Mouse (Mus musculus) CH12.LX (cell line): Measurements from ENCODE around the gene Dapk1. TPM values are rescaled to one million over a fixed set of nuclear protein-coding genes. Genes with fewer than 3 reads are reported as not detected.

ENCODE experiments used
- DNase-seq: peaks from one replicate; pipeline ENCODE4 v3.0.0-alpha.2; 2013; ENCODE audit errors: extremely low read depth
- H3K27ac ChIP-seq: 2 replicates; pipeline ENCODE4 v1.5.1; 2012; ENCODE audit warnings: low read depth, mild to moderate bottlenecking, control low read depth, moderate library complexity; ENCODE audit not compliant: insufficient read depth
- H3K27me3 ChIP-seq: replicated peaks from 2 replicates; pipeline ENCODE3; 2012; ENCODE audit warnings: inconsistent platforms
- H3K36me3 ChIP-seq, 2 experiments: replicated peaks in 1 of 2; 2 replicates each; pipeline versions ENCODE3 to v1.6.1; 2012; ENCODE audit warnings: inconsistent platforms in 1 of 2, low read length in 1 of 2, mild to moderate bottlenecking in 1 of 2, mixed read lengths in 1 of 2, moderate library complexity in 1 of 2; ENCODE audit not compliant: control insufficient read depth in 1 of 2, insufficient read depth in 1 of 2
- H3K4me1 ChIP-seq, 2 experiments: 2 replicates each; pipeline ENCODE4 v1.6.1; 2012; ENCODE audit warnings: inconsistent platforms in 1 of 2, moderate library complexity in 1 of 2; ENCODE audit not compliant: insufficient read depth in 2 of 2, control insufficient read depth in 1 of 2
- H3K4me2 ChIP-seq: 2 replicates; pipeline ENCODE4 v1.6.1; 2012; ENCODE audit warnings: low read depth, mild to moderate bottlenecking, control low read depth; ENCODE audit not compliant: poor library complexity, insufficient read depth, severe bottlenecking
- H3K4me3 ChIP-seq, 3 experiments: fragments of 150-350 bp in 1 of 3; sonication (generic) in 1 of 3; replicated peaks in 1 of 3; 2 replicates each; pipeline versions ENCODE3 to v1.5.1; 2011 to 2012; ENCODE audit warnings: low read depth in 2 of 3, low read length in 2 of 3, mild to moderate bottlenecking in 2 of 3, moderate library complexity in 2 of 3, control low read depth in 1 of 3, improper control_type of control experiment in 1 of 3, inconsistent platforms in 1 of 3, mixed read lengths in 1 of 3; ENCODE audit not compliant: poor library complexity in 1 of 3
- H3K79me2 ChIP-seq: replicated peaks from 2 replicates; pipeline ENCODE4 v1.6.1; 2012; ENCODE audit warnings: mild to moderate bottlenecking, moderate library complexity; ENCODE audit not compliant: control insufficient read depth, poor library complexity, insufficient read depth, severe bottlenecking; ENCODE audit errors: extremely low read depth
- H3K9ac ChIP-seq: 2 replicates; pipeline ENCODE4 v1.6.1; 2012; ENCODE audit warnings: low read depth, mild to moderate bottlenecking, control low read depth, moderate library complexity; ENCODE audit not compliant: insufficient read depth
- H3K9me3 ChIP-seq: replicated peaks from 2 replicates; pipeline ENCODE3; 2012; ENCODE audit warnings: low read length, inconsistent platforms, mixed read lengths
- BHLHE40 ChIP-seq: IDR thresholded peaks from 2 replicates; pipeline ENCODE4 v1.6.1; 2011; ENCODE audit warnings: mild to moderate bottlenecking, low read depth, low read length, improper control_type of control experiment
- CHD1 ChIP-seq: IDR thresholded peaks from 2 replicates; pipeline ENCODE4 v1.6.1; 2012; ENCODE audit warnings: low read depth, low read length, improper control_type of control experiment, inconsistent platforms
- CHD2 ChIP-seq: IDR thresholded peaks from 2 replicates; pipeline ENCODE4 v1.6.1; 2011; ENCODE audit warnings: low read length, improper control_type of control experiment
- CTCF ChIP-seq, 2 experiments: IDR thresholded peaks in 1 of 2; conservative IDR thresholded peaks in 1 of 2; 2 replicates each; pipeline ENCODE4 v1.5.1; 2011 to 2012; ENCODE audit warnings: low read depth in 2 of 2, low read length in 2 of 2, improper control_type of control experiment in 1 of 2, inconsistent platforms in 1 of 2, mild to moderate bottlenecking in 1 of 2, moderate library complexity in 1 of 2
- E2F4 ChIP-seq: IDR thresholded peaks from 2 replicates; pipeline ENCODE4 v1.6.1; 2011; ENCODE audit warnings: low read depth, low read length, improper control_type of control experiment; ENCODE audit not compliant: insufficient replicate concordance
- EP300 ChIP-seq: IDR thresholded peaks from 2 replicates; pipeline ENCODE4 v1.6.1; 2011; ENCODE audit warnings: low read length, improper control_type of control experiment
- HCFC1 ChIP-seq: IDR thresholded peaks from 2 replicates; pipeline ENCODE4 v1.6.1; 2012; ENCODE audit warnings: low read depth, mild to moderate bottlenecking, inconsistent platforms, low read length, improper control_type of control experiment
- IRF4 ChIP-seq: IDR thresholded peaks from 2 replicates; pipeline ENCODE4 v1.6.1; 2014; ENCODE audit warnings: low read depth, mild to moderate bottlenecking, inconsistent platforms, low read length, improper control_type of control experiment
- JUND ChIP-seq: conservative IDR thresholded peaks from 2 replicates; pipeline ENCODE4 v1.6.1; 2011; ENCODE audit warnings: low read depth, low read length, improper control_type of control experiment
- MAFK ChIP-seq: IDR thresholded peaks from 2 replicates; pipeline ENCODE4 v1.6.1; 2011; ENCODE audit warnings: low read length, improper control_type of control experiment; ENCODE audit not compliant: insufficient replicate concordance
- MAX ChIP-seq: IDR thresholded peaks from 2 replicates; pipeline ENCODE4 v1.6.1; 2011; ENCODE audit warnings: low read length, improper control_type of control experiment
- MAZ ChIP-seq: IDR thresholded peaks from 2 replicates; pipeline ENCODE4 v1.6.1; 2012; ENCODE audit warnings: low read depth, mild to moderate bottlenecking, inconsistent platforms, low read length, improper control_type of control experiment, moderate library complexity
- MXI1 ChIP-seq: IDR thresholded peaks from 2 replicates; pipeline ENCODE4 v1.6.1; 2011; ENCODE audit warnings: mild to moderate bottlenecking, low read depth, low read length, improper control_type of control experiment
- MYC ChIP-seq: IDR thresholded peaks from 2 replicates; pipeline ENCODE4 v1.6.1; 2011; ENCODE audit warnings: low read depth, mild to moderate bottlenecking, improper control_type of control experiment, low read length
- POLR2A ChIP-seq: IDR thresholded peaks from 2 replicates; pipeline ENCODE4 v1.6.1; 2011; ENCODE audit warnings: low read depth, mild to moderate bottlenecking, improper control_type of control experiment, low read length
- POLR2AphosphoS2 ChIP-seq: IDR thresholded peaks from 2 replicates; pipeline ENCODE4 v1.6.1; 2011; ENCODE audit warnings: low read depth, low read length, improper control_type of control experiment
- RCOR1 ChIP-seq: conservative IDR thresholded peaks from 2 replicates; pipeline ENCODE4 v1.6.1; 2012; ENCODE audit warnings: low read depth, mild to moderate bottlenecking, inconsistent platforms, low read length, improper control_type of control experiment
- SIN3A ChIP-seq: IDR thresholded peaks from 2 replicates; pipeline ENCODE4 v1.6.1; 2012; ENCODE audit warnings: low read length, improper control_type of control experiment, inconsistent platforms
- SMC3 ChIP-seq: IDR thresholded peaks from 2 replicates; pipeline ENCODE4 v1.6.1; 2011; ENCODE audit warnings: low read depth, low read length, improper control_type of control experiment
- TBP ChIP-seq: conservative IDR thresholded peaks from 2 replicates; pipeline ENCODE4 v1.6.1; 2011; ENCODE audit warnings: low read depth, low read length, improper control_type of control experiment
- USF2 ChIP-seq: conservative IDR thresholded peaks from 2 replicates; pipeline ENCODE4 v1.6.1; 2011; ENCODE audit warnings: low read depth, low read length, improper control_type of control experiment
- ZKSCAN1 ChIP-seq: IDR thresholded peaks from 2 replicates; pipeline ENCODE4 v1.6.1; 2012; ENCODE audit warnings: low read depth, inconsistent platforms, low read length, improper control_type of control experiment, borderline replicate concordance
- ZMIZ1 ChIP-seq: IDR thresholded peaks from 2 replicates; pipeline ENCODE4 v1.6.1; 2012; ENCODE audit warnings: low read depth, mild to moderate bottlenecking, inconsistent platforms, low read length, improper control_type of control experiment
- ZNF384 ChIP-seq: IDR thresholded peaks from 2 replicates; pipeline ENCODE4 v1.6.1; 2012; ENCODE audit warnings: low read depth, low read length, improper control_type of control experiment, inconsistent platforms
- dilution Hi-C: fragments of 300-500 bp; cut with MboI; formaldehyde crosslinking; loops from 2 replicates; pipeline ENCODE4 v1.14.3; 2020; ENCODE audit warnings: low sequenced_read_pairs; ENCODE audit not compliant: extremely low pct_unique_long_range_greater_than_20kb, extremely low pct_ligation_motif_present
- in situ Hi-C: fragments of 300-500 bp; cut with MboI; formaldehyde crosslinking; loops from 3 replicates; pipeline ENCODE4 v1.14.3; 2019; ENCODE audit warnings: low sequenced_read_pairs, low pct_ligation_motif_present, low pct_unique_long_range_greater_than_20kb, mixed read lengths
- polyA plus RNA-seq: library from polyadenylated mRNA; unstranded; fragments of >175 nt; gene quantifications from 2 replicates; pipeline ENCODE4 v1.2.1, GENCODE M21; 2012; ENCODE audit warnings: low read depth; ENCODE audit not compliant: insufficient read length
- total RNA-seq, 2 experiments: library from RNA; depleted of rRNA; stranded (reverse); fragments of 300-350 nt in 1 of 2; fragments of >200 nt in 1 of 2; gene quantifications; 2 replicates each; pipeline ENCODE4 v1.2.3; 2012 to 2014

The Dapk1 gene
- total and polyA plus RNA-seq, 3 experiments: not detected

- no peaks in the 10 kb centered on the region for H3K79me2 ChIP-seq
- no peaks in the 10 kb centered on the region for H3K27me3 ChIP-seq
- no peak overlapping the region for H3K9ac ChIP-seq
- TF ChIP-seq CHD2: no peak
- no peak for TF ChIP-seq MAFK
- no peak for TF ChIP-seq MYC
- TF ChIP-seq SMC3: no peak
- H3K36me3 ChIP-seq: no peaks in the 10 kb centered on the region
- no peak overlapping the region for H3K4me3 ChIP-seq
- peaks cover 72% of the 10 kb centered on the region for H3K9me3 ChIP-seq
- H3K4me2 ChIP-seq: no peak overlapping the region
- dilution Hi-C loops: no loop called here
- no peaks in the 10 kb centered on the region for H3K4me1 ChIP-seq
- in situ Hi-C loops: no loop called here
- DNase-seq: no peak
- no peak overlapping the region for H3K27ac ChIP-seq
Measured at GRCm38 (mm10) chr13:60573541-60573940, 28.2 kb upstream of the Dapk1 start.

GRCm38 (mm10) chr13:60573971-60574370, 27.8 kb upstream of the Dapk1 start:
- in situ Hi-C loops: no loop called here

GRCm38 (mm10) chr13:60578541-60578940, 23.2 kb upstream of the Dapk1 start:
- Histone ChIP-seq H3K9ac (no peak overlapping the region), H3K4me3 (no peak overlapping the region), H3K4me2 (no peak overlapping the region), H3K79me2 (no peaks in the 10 kb centered on the region), H3K36me3 (no peaks in the 10 kb centered on the region), H3K4me1 (no peaks in the 10 kb centered on the region), H3K27me3 (no peaks in the 10 kb centered on the region), H3K9me3 (peaks cover 54% of the 10 kb centered on the region), H3K27ac (no peak overlapping the region)
- DNase-seq: no peak
- in situ Hi-C loops: no loop called here
- dilution Hi-C loops: no loop called here
- no peak for TF ChIP-seq MYC
- no peak for TF ChIP-seq ZMIZ1
- no peak for TF ChIP-seq E2F4
- TF ChIP-seq POLR2AphosphoS2: no peak
- TF ChIP-seq ZKSCAN1: no peak
- TF ChIP-seq CTCF (conservative IDR thresholded peaks at IDR 0.05 in 1 of 2, IDR thresholded peaks at IDR 0.05 in 1 of 2; ENCODE audit: low read depth in 2 of 2, low read length in 2 of 2): no peak
- no peak for TF ChIP-seq TBP
- no peak for TF ChIP-seq ZNF384
- no peak for TF ChIP-seq MXI1
- no peak for TF ChIP-seq MAX
- no peak for TF ChIP-seq SIN3A
- no peak for TF ChIP-seq HCFC1
- no peak for TF ChIP-seq USF2

More at GRCm38 (mm10) chr13:60573971-60574370, 27.8 kb upstream of the Dapk1 start:
- H3K9ac ChIP-seq: no peak overlapping the region
- peaks cover 71% of the 10 kb centered on the region for H3K9me3 ChIP-seq
- H3K4me3 ChIP-seq: no peak overlapping the region
- no peaks in the 10 kb centered on the region for H3K36me3 ChIP-seq
- no peaks in the 10 kb centered on the region for H3K79me2 ChIP-seq
- H3K4me1 ChIP-seq: no peaks in the 10 kb centered on the region
- no peak overlapping the region for H3K4me2 ChIP-seq
- DNase-seq: no peak
- TF ChIP-seq MAZ (no peak), IRF4 (no peak), POLR2A (no peak), RCOR1 (no peak), ZNF384 (no peak), CHD2 (no peak), JUND (no peak), CHD1 (no peak), MAFK (no peak), BHLHE40 (no peak), MYC (no peak), EP300 (no peak)
- H3K27ac ChIP-seq: no peak overlapping the region
- H3K27me3 ChIP-seq: no peaks in the 10 kb centered on the region
- dilution Hi-C loops: no loop called here
